Mouse (Mus musculus): ENCODE data around the gene Dclk2.

DNA sequence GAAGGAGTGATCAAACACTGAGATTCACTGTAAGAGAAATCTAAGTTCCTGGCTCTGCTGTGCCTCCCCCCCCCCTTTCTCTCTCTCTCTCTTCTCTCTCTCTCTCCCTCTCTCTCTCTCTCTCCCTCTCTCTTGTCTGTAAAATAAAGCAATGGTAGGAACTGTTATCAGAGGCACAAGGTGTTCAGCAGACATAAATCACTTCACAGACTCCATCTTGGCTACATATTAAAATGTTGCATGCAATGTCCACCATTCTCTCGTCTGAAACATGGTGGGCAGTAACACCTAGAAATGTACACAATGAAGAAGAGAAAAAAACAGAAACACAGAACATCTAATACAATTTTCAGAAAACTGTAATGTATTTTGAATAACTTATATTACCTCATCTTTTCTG is 161.3 kb downstream of the Dclk2 start:
- TF ChIP-seq TAL1 (IDR thresholded peaks at IDR 0.05; ENCODE audit: low read length) = no peak
- no peak for TF ChIP-seq GATA1 (IDR thresholded peaks at IDR 0.05; ENCODE audit: low read length)
